ENCODE assay signal across 8 mouse cellular contexts in genomic region chr6:85452411-85452665, GRCm38 (mm10). TPM values are rescaled to one million over a fixed set of nuclear protein-coding genes. Genes with fewer than 3 reads are reported as not detected.
DNase-seq lines count a peak whose midpoint lies in the region; ATAC-seq and TF ChIP-seq lines count a peak whose summit lies in the region.

No protein-coding gene starts in this region.

- peak overlapping the region; percentile 95 for H3K9ac ChIP-seq in embryonic facial prominence, embryonic 11.5 days (replicated peaks; ENCODE audit: low read length)
- H3K9ac ChIP-seq in intestine, embryonic 16.5 days (ENCODE audit: low read depth, low read length): peak overlapping the region; percentile 81
- H3K9ac ChIP-seq in neural tube, embryonic 12.5 days: peak overlapping the region; percentile 94

- no peaks in the 10 kb centered on the region for H3K9me3 ChIP-seq in embryonic facial prominence, embryonic 11.5 days (replicated peaks; ENCODE audit: control insufficient read depth, low read length)
- no peaks in the 10 kb centered on the region for H3K9me3 ChIP-seq in intestine, embryonic 16.5 days (ENCODE audit: control insufficient read depth, low read length)
- H3K9me3 ChIP-seq in neural tube, embryonic 12.5 days: no peaks in the 10 kb centered on the region

- peak; percentile 20; the same call in 1 of the 2 replicates for ATAC-seq in embryonic facial prominence, embryonic 11.5 days (replicated peaks; ENCODE audit: insufficient number of reproducible peaks, low FRiP score, low TSS enrichment, low read depth)
- ATAC-seq in intestine, embryonic 16.5 days: peak; percentile 7; the same call in 1 of the 2 replicates
- no peak for ATAC-seq in neural tube, embryonic 12.5 days (ENCODE audit: low FRiP score, low read depth)

- no peaks in the 10 kb centered on the region for H3K27me3 ChIP-seq in embryonic facial prominence, embryonic 11.5 days (ENCODE audit: control insufficient read depth, insufficient read depth, low read length)
- no peaks in the 10 kb centered on the region for H3K27me3 ChIP-seq in intestine, embryonic 16.5 days (replicated peaks; ENCODE audit: control insufficient read depth, insufficient read depth, low read length)
- no peaks in the 10 kb centered on the region for H3K27me3 ChIP-seq in neural tube, embryonic 12.5 days (replicated peaks)

- no peaks in the 10 kb centered on the region for H3K36me3 ChIP-seq in embryonic facial prominence, embryonic 11.5 days (replicated peaks; ENCODE audit: control insufficient read depth, insufficient read depth, low read depth, low read length)
- no peaks in the 10 kb centered on the region for H3K36me3 ChIP-seq in intestine, embryonic 16.5 days (ENCODE audit: control insufficient read depth, insufficient read depth, low read length)
- no peaks in the 10 kb centered on the region for H3K36me3 ChIP-seq in neural tube, embryonic 12.5 days

- H3K4me3 ChIP-seq in left cerebral cortex, adult 2 months: peak overlapping the region; percentile 72
- peak overlapping the region; percentile 85 for H3K4me3 ChIP-seq in embryonic facial prominence, embryonic 11.5 days (ENCODE audit: low read depth, low read length)
- peak overlapping the region; percentile 55 for H3K4me3 ChIP-seq in intestine, embryonic 16.5 days (ENCODE audit: low read length)
- H3K4me3 ChIP-seq in neural tube, embryonic 12.5 days: peak overlapping the region; percentile 72

- no peak for TF ChIP-seq CTCF in left cerebral cortex, adult 2 months (IDR thresholded peaks at IDR 0.05)

- H3K4me1 ChIP-seq in embryonic facial prominence, embryonic 11.5 days (ENCODE audit: control insufficient read depth, insufficient read depth, low read length): peaks cover 5% of the 10 kb centered on the region; the same call in 1 of the 2 replicates
- H3K4me1 ChIP-seq in intestine, embryonic 16.5 days (ENCODE audit: control insufficient read depth, insufficient read depth, low read length): peaks cover 30% of the 10 kb centered on the region
- peaks cover 37% of the 10 kb centered on the region for H3K4me1 ChIP-seq in neural tube, embryonic 12.5 days

- intact Hi-C loops in left cerebral cortex, adult 2 months (cut with DNase I): loop anchor here (5.0 kb wide), 3 partner anchors 60 to 465 kb away; partner anchors contain the start of genes Alms1, Egr4 and Nat8f1
- intact Hi-C loops in left cerebral cortex, postnatal 10 days (cut with DNase I): no loop called here

- H3K4me2 ChIP-seq in embryonic facial prominence, embryonic 11.5 days (ENCODE audit: low read depth, low read length): peak overlapping the region; percentile 87
- H3K4me2 ChIP-seq in intestine, embryonic 16.5 days (ENCODE audit: low read depth, low read length): peak overlapping the region; percentile 73
- H3K4me2 ChIP-seq in neural tube, embryonic 12.5 days (replicated peaks): peak overlapping the region; percentile 94

- peak overlapping the region; percentile 91 for H3K27ac ChIP-seq in left cerebral cortex, adult 2 months
- H3K27ac ChIP-seq in embryonic facial prominence, embryonic 11.5 days (replicated peaks; ENCODE audit: low read depth, low read length): peak overlapping the region; percentile 87
- H3K27ac ChIP-seq in intestine, embryonic 16.5 days (ENCODE audit: low read length): peak overlapping the region; percentile 98
- peak overlapping the region; percentile 86 for H3K27ac ChIP-seq in neural tube, embryonic 12.5 days

- WGBS in embryonic facial prominence, embryonic 11.5 days: 0% methylated on average over 15 of the region's 15 CpGs
- under 1% methylated on average over 15 of the region's 15 CpGs for WGBS in intestine, embryonic 16.5 days
- under 1% methylated on average over 15 of the region's 15 CpGs for WGBS in neural tube, embryonic 12.5 days

- DNase-seq in left cerebral cortex, adult 2 months (ENCODE audit: extremely low spot score in 1 of 2, low spot score in 2 of 2): no peak
- DNase-seq in left cerebral cortex, postnatal 10 days (ENCODE audit: extremely low spot score in 1 of 2, low spot score in 2 of 2): no peak
- DNase-seq in embryonic facial prominence, embryonic 11.5 days (ENCODE audit: low spot score): no peak
- no peak for DNase-seq in cerebellum, adult 8-10 months
- no peak for DNase-seq in gastrocnemius, postnatal 10 days
- no peak for DNase-seq in cerebellum, postnatal 25 days

RNA-seq across cellular contexts. Expression of gene Pradc1, which starts 0.6 kb away (rescaled TPM):
- 10 to 100 TPM; 25.3 to 26.0 TPM for total RNA-seq in left cerebral cortex, adult 2 months (2021)
- 10 to 100 TPM; 20.4 to 22.1 TPM for total RNA-seq in left cerebral cortex, postnatal 10 days (2021)
- polyA plus RNA-seq in embryonic facial prominence, embryonic 11.5 days (2014; fragmentation: Nextera tagmentation; extraction: Ambion mirVana): 23.5 and 23.7 TPM in 2 replicates
- 39.4 and 41.2 TPM in 2 replicates for polyA plus RNA-seq in intestine, embryonic 16.5 days (2015; fragmentation: Nextera tagmentation; extraction: Ambion mirVana)
- 29.0 and 31.9 TPM in 2 replicates for polyA plus RNA-seq in neural tube, embryonic 12.5 days (2016; fragmentation: Nextera tagmentation; extraction: Ambion mirVana)
- total RNA-seq in gastrocnemius, postnatal 10 days (2021): 10 to 100 TPM; 15.2 to 17.8 TPM

RNA-seq across cellular contexts. Expression of gene Cct7, which starts 1.0 kb away (rescaled TPM):
- total RNA-seq in left cerebral cortex, adult 2 months (2021): 100 to 1,000 TPM; 200 to 226 TPM
- total RNA-seq in left cerebral cortex, postnatal 10 days (2021): 100 to 1,000 TPM; 245 to 257 TPM
- polyA plus RNA-seq in embryonic facial prominence, embryonic 11.5 days (2014; fragmentation: Nextera tagmentation; extraction: Ambion mirVana): 713 and 720 TPM in 2 replicates
- 417 and 458 TPM in 2 replicates for polyA plus RNA-seq in intestine, embryonic 16.5 days (2015; fragmentation: Nextera tagmentation; extraction: Ambion mirVana)
- 585 and 590 TPM in 2 replicates for polyA plus RNA-seq in neural tube, embryonic 12.5 days (2016; fragmentation: Nextera tagmentation; extraction: Ambion mirVana)
- 100 to 1,000 TPM; 164 to 167 TPM for total RNA-seq in gastrocnemius, postnatal 10 days (2021)

RNA-seq across cellular contexts. Expression of gene Smyd5, which starts 20.5 kb away (rescaled TPM):
- 10 to 100 TPM; 48.8 to 52.7 TPM for total RNA-seq in left cerebral cortex, adult 2 months (2021)
- total RNA-seq in left cerebral cortex, postnatal 10 days (2021): 10 to 100 TPM; 45.7 to 47.7 TPM
- 56.3 and 56.4 TPM in 2 replicates for polyA plus RNA-seq in embryonic facial prominence, embryonic 11.5 days (2014; fragmentation: Nextera tagmentation; extraction: Ambion mirVana)
- 45.8 and 52.5 TPM in 2 replicates for polyA plus RNA-seq in intestine, embryonic 16.5 days (2015; fragmentation: Nextera tagmentation; extraction: Ambion mirVana)
- 51.4 and 54.2 TPM in 2 replicates for polyA plus RNA-seq in neural tube, embryonic 12.5 days (2016; fragmentation: Nextera tagmentation; extraction: Ambion mirVana)
- total RNA-seq in gastrocnemius, postnatal 10 days (2021): 10 to 100 TPM; 12.2 to 13.7 TPM

RNA-seq across cellular contexts. Expression of gene Noto, which starts 28.7 kb away (rescaled TPM):
- not detected for total RNA-seq in left cerebral cortex, adult 2 months (2021)
- not detected for total RNA-seq in left cerebral cortex, postnatal 10 days (2021)
- not detected in 2 replicates for polyA plus RNA-seq in embryonic facial prominence, embryonic 11.5 days (2014; fragmentation: Nextera tagmentation; extraction: Ambion mirVana)
- polyA plus RNA-seq in intestine, embryonic 16.5 days (2015; fragmentation: Nextera tagmentation; extraction: Ambion mirVana): not detected in 2 replicates
- polyA plus RNA-seq in neural tube, embryonic 12.5 days (2016; fragmentation: Nextera tagmentation; extraction: Ambion mirVana): not detected in 2 replicates
- not detected for total RNA-seq in gastrocnemius, postnatal 10 days (2021)

RNA-seq across cellular contexts. Expression of gene Fbxo41, which starts 50.5 kb away (rescaled TPM):
- 100 to 1,000 TPM; 101 to 102 TPM for total RNA-seq in left cerebral cortex, adult 2 months (2021)
- 100 to 1,000 TPM; 113 to 114 TPM for total RNA-seq in left cerebral cortex, postnatal 10 days (2021)
- polyA plus RNA-seq in embryonic facial prominence, embryonic 11.5 days (2014; fragmentation: Nextera tagmentation; extraction: Ambion mirVana): 0.35 and 0.54 TPM in 2 replicates
- 0.12 and 0.16 TPM in 2 replicates for polyA plus RNA-seq in intestine, embryonic 16.5 days (2015; fragmentation: Nextera tagmentation; extraction: Ambion mirVana)
- polyA plus RNA-seq in neural tube, embryonic 12.5 days (2016; fragmentation: Nextera tagmentation; extraction: Ambion mirVana): 2.6 and 2.7 TPM in 2 replicates
- total RNA-seq in gastrocnemius, postnatal 10 days (2021): under 1 TPM; 0.14 TPM
